Mouse (Mus musculus) left cerebral cortex, adult 2 months (tissue): ENCODE results near the gene Dkkl1. TPM values are rescaled to one million over a fixed set of nuclear protein-coding genes. Genes with fewer than 3 reads are reported as not detected.

Source experiments
- DNase-seq, 2 experiments: peaks; one replicate each; pipeline ENCODE4 v3.0.0; 2021 to 2022; ENCODE audit warnings: low spot score in 2 of 2, mixed read lengths in 1 of 2; ENCODE audit errors: extremely low spot score in 1 of 2
- H3K27ac ChIP-seq: fragments of 200-600 bp; 2 replicates; pipeline ENCODE4 v1.8.1; 2022
- H3K4me3 ChIP-seq: fragments of 200-600 bp; 2 replicates; pipeline ENCODE4 v1.8.1; 2022
- CTCF ChIP-seq: fragments of 200-600 bp; IDR thresholded peaks from 2 replicates; pipeline ENCODE4 v1.8.1; 2022; ENCODE audit warnings: antibody characterized with exemption, mild to moderate bottlenecking, moderate library complexity
- intact Hi-C: fragments of 180-260 bp; cut with DNase I; formaldehyde crosslinking; loops from one replicate; pipeline ENCODE4 v1.15.1; 2025
- microRNA-seq, 2 experiments: library from miRNA; unstranded; fragments of <30 nt; microRNA quantifications; one replicate each; pipeline ENCODE4 v1.2.0; 2021
- total RNA-seq, 2 experiments: library from RNA; stranded (reverse); gene quantifications; 2 replicates each; pipeline ENCODE4 v1.2.3; 2021

Gene Dkkl1
- total RNA-seq, 2 experiments from 2014 or later, result 32.4 to 33.5 TPM

- Histone ChIP-seq H3K4me3 (peak overlapping the region; percentile 30), H3K27ac (peak overlapping the region; percentile 83)
- intact Hi-C loops, result loop anchor here (1.0 to 2.0 kb wide), 4 partner anchors 26 to 137 kb away; no protein-coding TSS in a partner anchor
- no peak for DNase-seq
- TF ChIP-seq CTCF, result no peak
Measured at GRCm38 (mm10) chr7:45162551-45162950, 49.4 kb downstream of the Dkkl1 start.

- peak overlapping the region; percentile 83 for H3K27ac ChIP-seq
- intact Hi-C loops, result loop anchor here (1.0 to 2.0 kb wide), 4 partner anchors 27 to 137 kb away; no protein-coding TSS in a partner anchor
- DNase-seq, result peak; percentile 90 to 98
- peak overlapping the region; percentile 30 for H3K4me3 ChIP-seq
- TF ChIP-seq CTCF, result peak; percentile 80
Measured at GRCm38 (mm10) chr7:45161612-45162473, 50.1 kb downstream of the Dkkl1 start.

GRCm38 (mm10) chr7:45160866-45161265 is 51.1 kb downstream of the Dkkl1 start:
- Histone ChIP-seq H3K4me3 (no peak overlapping the region), H3K27ac (no peak overlapping the region)
- no peak for DNase-seq
- intact Hi-C loops, result no loop called here
- no peak for TF ChIP-seq CTCF

- TF ChIP-seq CTCF, result no peak
- Histone ChIP-seq H3K27ac (no peak overlapping the region), H3K4me3 (no peak overlapping the region)
- DNase-seq, result no peak
- intact Hi-C loops, result no loop called here
Measured at GRCm38 (mm10) chr7:45160316-45160800, 51.6 kb downstream of the Dkkl1 start.

GRCm38 (mm10) chr7:45158991-45159390 is 53.0 kb downstream of the Dkkl1 start:
- no peak for DNase-seq
- no peak overlapping the region for H3K4me3 ChIP-seq
- no peak overlapping the region for H3K27ac ChIP-seq
- no peak for TF ChIP-seq CTCF
- intact Hi-C loops, result no loop called here

Small RNA genes lying within 50 kb of the gene (microRNA-seq; reads per million reads assigned to microRNA genes)
- 0.97 to 1.2 reads per million in 2 experiments for gene Mir7055

Other genes with a start within 250 kb of the Dkkl1 start
- gene Cpt1c, start 237.3 kb downstream of the Dkkl1 start, total RNA-seq, result 100 to 1,000 TPM in 1 of 2 experiments, 10 to 100 TPM in 1; 97.9 to 102 TPM
- 100 to 1,000 TPM; 143 to 150 TPM for gene Prmt1, start 225.6 kb downstream of the Dkkl1 start, total RNA-seq
- 10 to 100 TPM; 36.4 to 36.9 TPM for gene Irf3, start 214.5 kb downstream of the Dkkl1 start, total RNA-seq
- 1 to 10 TPM; 3.0 to 3.8 TPM for gene Bcl2l12, start 213.4 kb downstream of the Dkkl1 start, total RNA-seq
- gene Scaf1, start 195.8 kb downstream of the Dkkl1 start, total RNA-seq, result 100 to 1,000 TPM; 170 to 181 TPM
- gene Rras, start 194.2 kb downstream of the Dkkl1 start, total RNA-seq, result 10 to 100 TPM; 11.8 to 12.2 TPM
- gene Prr12, start 159.3 kb downstream of the Dkkl1 start, total RNA-seq, result 10 to 100 TPM; 70.0 to 73.4 TPM
- gene Nosip, start 149.7 kb downstream of the Dkkl1 start, total RNA-seq, result 10 to 100 TPM; 53.6 to 55.6 TPM
- 10 to 100 TPM in 1 of 2 experiments, 1 to 10 TPM in 1; 9.0 to 10.4 TPM for gene Prrg2, start 149.5 kb downstream of the Dkkl1 start, total RNA-seq
- gene Rcn3, start 119.9 kb downstream of the Dkkl1 start, total RNA-seq, result 1 to 10 TPM; 4.9 to 5.6 TPM
- 10 to 100 TPM; 16.7 to 23.4 TPM for gene Fcgrt, start 108.3 kb downstream of the Dkkl1 start, total RNA-seq
- 100 to 1,000 TPM; 421 to 444 TPM for gene Rps11, start 87.7 kb downstream of the Dkkl1 start, total RNA-seq
- gene Rpl13a, start 83.4 kb downstream of the Dkkl1 start, total RNA-seq, result 100 to 1,000 TPM; 695 to 716 TPM
- gene Gm45713, start 75.9 kb downstream of the Dkkl1 start, total RNA-seq, result not detected
- gene Flt3l, start 75.7 kb downstream of the Dkkl1 start, total RNA-seq, result 1 to 10 TPM; 6.7 to 8.8 TPM
- 10 to 100 TPM; 47.6 to 48.4 TPM for gene Pih1d1, start 57.8 kb downstream of the Dkkl1 start, total RNA-seq
- gene Aldh16a1, start 57.6 kb downstream of the Dkkl1 start, total RNA-seq, result 10 to 100 TPM; 15.9 to 23.1 TPM
- 1,000 to 10,000 TPM; 1,255 to 1,327 TPM for gene Slc17a7, start 48.2 kb downstream of the Dkkl1 start, total RNA-seq
- gene Gfy, start 32.6 kb downstream of the Dkkl1 start, total RNA-seq, result under 1 TPM in 1 of 2 experiments, not detected in 1; 0.29 TPM
- gene Pth2, start 31.2 kb downstream of the Dkkl1 start, total RNA-seq, result not detected
- gene Ccdc155, start 7.3 kb downstream of the Dkkl1 start, total RNA-seq, result 1 to 10 TPM; 6.7 to 7.5 TPM
- 1 to 10 TPM; 3.9 to 4.1 TPM for gene Tead2, start 3.6 kb upstream of the Dkkl1 start, total RNA-seq
- gene Cd37, start 27.0 kb upstream of the Dkkl1 start, total RNA-seq, result 1 to 10 TPM; 4.2 to 5.4 TPM
- gene Slc6a16, start 28.9 kb upstream of the Dkkl1 start, total RNA-seq, result 1 to 10 TPM; 1.9 to 2.4 TPM
- under 1 TPM in 1 of 2 experiments, not detected in 1; 0.23 TPM for gene Slc6a21, start 65.4 kb upstream of the Dkkl1 start, total RNA-seq
- gene Trpm4, start 121.6 kb upstream of the Dkkl1 start, total RNA-seq, result 10 to 100 TPM; 18.5 to 24.6 TPM
- under 1 TPM; 0.23 to 0.61 TPM for gene Hrc, start 123.1 kb upstream of the Dkkl1 start, total RNA-seq
- gene Ppfia3, start 154.9 kb upstream of the Dkkl1 start, total RNA-seq, result 100 to 1,000 TPM; 156 to 159 TPM
- gene Lin7b, start 158.4 kb upstream of the Dkkl1 start, total RNA-seq, result 100 to 1,000 TPM; 156 to 178 TPM
- gene Snrnp70, start 183.6 kb upstream of the Dkkl1 start, total RNA-seq, result 100 to 1,000 TPM; 428 to 429 TPM
- gene Kcna7, start 193.5 kb upstream of the Dkkl1 start, total RNA-seq, result not detected
- gene Ntf5, start 201.5 kb upstream of the Dkkl1 start, total RNA-seq, result not detected
- gene Lhb, start 208.7 kb upstream of the Dkkl1 start, total RNA-seq, result not detected
- 10 to 100 TPM; 18.2 to 19.2 TPM for gene Gys1, start 222.7 kb upstream of the Dkkl1 start, total RNA-seq
- gene Ruvbl2, start 225.9 kb upstream of the Dkkl1 start, total RNA-seq, result 10 to 100 TPM; 34.4 to 39.9 TPM
- gene Ftl1, start 247.7 kb upstream of the Dkkl1 start, total RNA-seq, result 100 to 1,000 TPM; 200 to 208 TPM